Mouse (Mus musculus): ENCODE data around the gene Creb5.

DNA sequence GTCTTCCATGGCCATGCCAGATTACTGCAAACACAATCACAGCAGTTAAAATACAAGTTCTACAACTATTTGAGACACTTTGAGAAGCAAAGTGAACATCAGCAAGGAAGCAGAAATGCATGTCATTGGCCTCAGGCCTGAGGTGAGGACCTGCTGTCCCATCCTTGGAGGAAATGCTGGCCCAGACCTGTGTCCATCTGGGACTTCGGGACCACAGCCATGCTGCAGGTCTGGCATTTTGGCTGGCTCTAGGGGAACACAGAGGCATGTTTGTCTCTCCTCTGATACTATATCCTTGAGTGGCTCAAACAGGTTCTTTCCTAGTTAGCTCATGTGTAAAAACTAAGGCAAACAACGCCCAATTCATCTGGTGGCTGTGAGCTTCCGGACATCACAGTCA lies 27.2 kb upstream of the Creb5 start:
- TF ChIP-seq CTCF (IDR thresholded peaks at IDR 0.05; ENCODE audit: control insufficient read depth, insufficient read depth, insufficient read length) (no peak), MYOG (IDR thresholded peaks at IDR 0.05; ENCODE audit: control insufficient read depth, extremely low read depth, insufficient read length) (no peak), USF1 (IDR thresholded peaks at IDR 0.05; ENCODE audit: low read depth) (no peak), MYOD1 (IDR thresholded peaks at IDR 0.05; ENCODE audit: control insufficient read depth, insufficient read length, low read depth) (no peak), CEBPB (IDR thresholded peaks at IDR 0.05; ENCODE audit: low read depth) (no peak)
